Mouse (Mus musculus) lung, postnatal 4 days (tissue): ENCODE measurements around the gene Olfr768.
"Not testable (repeated sequence)": the region's sequence is repeated elsewhere in the genome, so short reads cannot be mapped to it uniquely, and the experiment has no call there.

Source experiments
- DNase-seq, 2 experiments: peaks; one replicate each; pipeline ENCODE4 v3.0.0; 2021

Olfr768 gene

GRCm38 (mm10) chr10:129099275-129099674 lies at the start of gene Olfr768:
TSS of gene Olfr768 (minus strand) at chr10:129099375.
- DNase-seq: no peak

GRCm38 (mm10) chr10:129138898-129139297 lies 39.7 kb upstream of the Olfr768 start, which contains the start of gene Olfr770:
TSS of gene Olfr770 (minus strand) at chr10:129138998.
- DNase-seq: no peak

GRCm38 (mm10) chr10:129117761-129118160 lies 18.6 kb upstream of the Olfr768 start, which contains the start of gene Olfr769:
TSS of gene Olfr769 (minus strand) at chr10:129117861.
- no peak for DNase-seq

- no peak for DNase-seq
Measured at GRCm38 (mm10) chr10:129115146-129115545, 16.0 kb upstream of the Olfr768 start.

GRCm38 (mm10) chr10:129101231-129101630 lies 2.1 kb upstream of the Olfr768 start:
- DNase-seq: no peak

- DNase-seq: not testable (repeated sequence)
Measured at GRCm38 (mm10) chr10:129082810-129083209, 16.4 kb downstream of the Olfr768 start, which contains the start of gene Olfr767. TSS of gene Olfr767 (minus strand) at chr10:129082910.

- DNase-seq: no peak
Measured at GRCm38 (mm10) chr10:129068877-129069276, 30.3 kb downstream of the Olfr768 start, which contains the start of gene Olfr766-ps1. TSS of gene Olfr766-ps1 (minus strand) at chr10:129068977.

GRCm38 (mm10) chr10:129049898-129050297 lies 49.3 kb downstream of the Olfr768 start, which contains the start of gene Olfr765:
TSS of gene Olfr765 (minus strand) at chr10:129049998.
- DNase-seq: not testable (repeated sequence)
